Mouse (Mus musculus): Measurements from ENCODE around the gene Adat3. TPM values are rescaled to one million over a fixed set of nuclear protein-coding genes. Genes with fewer than 3 reads are reported as not detected.

Gene Adat3
- polyA plus RNA-seq, 1 experiment = 6.2 TPM

DNA sequence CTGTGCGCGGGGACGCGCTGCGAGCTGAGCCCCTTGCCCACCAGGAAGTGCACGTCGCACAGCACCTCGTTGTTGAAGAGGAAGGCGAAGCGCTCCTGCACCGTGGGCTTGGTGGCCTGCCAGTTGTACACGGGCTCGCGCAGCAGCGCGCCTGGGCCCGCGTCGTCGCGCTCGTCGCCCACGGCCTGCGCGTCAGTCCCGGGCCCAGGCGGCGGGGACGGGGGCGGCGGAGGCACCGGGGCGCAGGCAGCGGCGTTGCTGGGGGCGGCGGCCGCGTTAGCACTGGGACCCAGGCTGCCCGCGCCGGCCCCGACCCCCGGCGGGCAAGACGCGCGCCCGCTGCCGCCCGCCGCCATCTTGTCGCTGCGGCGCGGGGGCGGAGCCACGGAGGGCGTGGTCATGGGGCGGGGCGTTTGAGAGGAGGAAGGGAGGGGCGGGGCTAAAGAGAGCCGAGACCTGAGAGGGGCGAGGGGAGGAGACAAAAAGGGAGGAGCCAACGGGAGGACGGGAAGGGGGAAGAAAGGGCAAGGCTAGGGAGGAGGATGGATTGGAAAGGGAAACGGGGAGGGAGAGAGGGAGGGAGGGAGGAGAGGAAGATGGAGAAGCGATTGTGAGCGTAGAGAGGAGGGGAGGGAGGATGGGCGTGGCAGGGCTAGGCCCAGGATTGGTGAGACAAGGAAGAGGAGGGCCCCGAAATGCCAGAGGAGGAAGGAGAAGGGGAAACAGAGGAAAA lies 53.6 kb downstream of the Adat3 start:
- Histone ChIP-seq H3K36me3 (ENCODE audit: control insufficient read depth) (peaks cover 5% of the 10 kb centered on the region; the same call in 1 of the 2 replicates), H3K9me3 (ENCODE audit: control insufficient read depth, low read length) (no peaks in the 10 kb centered on the region), H3K4me3 (replicated peaks) (peak overlapping the region; percentile 87), H3K27me3 (ENCODE audit: control insufficient read depth) (no peaks in the 10 kb centered on the region), H3K4me1 (ENCODE audit: control insufficient read depth) (peaks cover 71% of the 10 kb centered on the region)
- no peak for TF ChIP-seq GATA1 (IDR thresholded peaks at IDR 0.05; ENCODE audit: low read length)
- no peak for TF ChIP-seq TAL1 (IDR thresholded peaks at IDR 0.05; ENCODE audit: low read length)

DNA sequence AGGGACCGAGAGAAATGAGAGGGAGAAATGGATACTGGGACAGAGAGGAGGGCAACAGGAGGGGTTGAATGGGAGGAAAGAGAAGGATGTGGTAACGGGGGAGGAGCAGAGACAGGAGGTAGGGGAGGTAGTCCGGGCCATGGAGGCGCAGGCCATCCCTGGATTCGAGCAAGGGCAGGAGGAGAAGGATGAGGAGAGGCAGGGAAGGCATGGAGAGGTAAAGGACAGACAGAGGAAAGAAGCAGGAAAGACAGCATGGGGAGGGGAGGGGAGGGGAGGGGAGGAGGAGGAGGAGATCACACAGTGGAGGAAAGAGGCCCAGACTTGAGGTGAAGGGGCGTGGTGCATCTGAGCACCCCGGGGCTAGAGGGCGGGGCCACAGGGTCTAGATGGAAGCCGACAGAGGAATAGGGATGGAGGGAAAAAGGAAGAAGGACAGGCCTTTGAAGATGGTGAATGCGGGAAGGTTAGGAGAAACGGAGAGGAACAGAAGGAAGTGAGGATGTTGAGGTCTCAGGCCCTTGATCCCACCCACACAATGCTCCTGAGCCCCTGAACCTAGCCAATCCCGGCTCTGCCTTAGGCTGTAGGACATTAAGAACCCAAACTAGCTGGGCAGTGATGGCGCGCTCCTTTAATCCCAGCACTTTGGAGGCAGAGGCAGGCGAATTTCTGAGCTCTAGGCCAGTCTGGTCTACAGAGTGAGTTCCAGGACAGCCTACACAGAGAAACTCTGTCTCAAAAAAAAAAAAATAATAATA lies 54.4 kb downstream of the Adat3 start, which contains the start of gene Btbd2:
Btbd2 (minus strand) TSS at position 209 of the 761 bp plus-strand sequence.
- peaks cover 71% of the 10 kb centered on the region for H3K4me1 ChIP-seq (ENCODE audit: control insufficient read depth)
- no peak for TF ChIP-seq GATA1 (IDR thresholded peaks at IDR 0.05; ENCODE audit: low read length)
- TF ChIP-seq TAL1 (IDR thresholded peaks at IDR 0.05; ENCODE audit: low read length) = no peak
- H3K36me3 ChIP-seq (ENCODE audit: control insufficient read depth) = peaks cover 3% of the 10 kb centered on the region; the same call in 1 of the 2 replicates
- H3K4me3 ChIP-seq (replicated peaks) = peak within 1 kb of the TSS; percentile 87
- no peaks in the 10 kb centered on the region for H3K9me3 ChIP-seq (ENCODE audit: control insufficient read depth, low read length)
- no peaks in the 10 kb centered on the region for H3K27me3 ChIP-seq (ENCODE audit: control insufficient read depth)

Other genes starting within 250 kb of the Adat3 start
- gene Plk5, start 246.4 kb upstream of the Adat3 start, polyA plus RNA-seq (2012) = not detected in 2 replicates
- gene Mex3d, start 215.2 kb upstream of the Adat3 start, polyA plus RNA-seq (2012) = 0.53 and 0.55 TPM in 2 replicates
- gene Mbd3, start 203.3 kb upstream of the Adat3 start, polyA plus RNA-seq (2012) = 24.1 and 26.2 TPM in 2 replicates
- 197 and 289 TPM in 2 replicates for gene Uqcr11, start 196.1 kb upstream of the Adat3 start, polyA plus RNA-seq (2012)
- gene Tcf3, start 169.2 kb upstream of the Adat3 start, polyA plus RNA-seq (2012) = 61.1 and 64.8 TPM in 2 replicates
- not detected in 2 replicates for gene Onecut3, start 108.0 kb upstream of the Adat3 start, polyA plus RNA-seq (2012)
- gene Atp8b3, start 63.8 kb upstream of the Adat3 start, polyA plus RNA-seq (2012) = 0.01 and 0.03 TPM in 2 replicates
- gene Rexo1, start 41.3 kb upstream of the Adat3 start, polyA plus RNA-seq (2012) = 14.5 and 15.5 TPM in 2 replicates
- gene Klf16, start 25.6 kb upstream of the Adat3 start, polyA plus RNA-seq (2012) = 19.9 and 21.2 TPM in 2 replicates
- 103 and 117 TPM in 2 replicates for gene Abhd17a, start 12.5 kb upstream of the Adat3 start, polyA plus RNA-seq (2012)
- 6.8 and 7.3 TPM in 2 replicates for gene Scamp4, start within 50 bp of the Adat3 start, polyA plus RNA-seq (2012)
- gene Gm49322, start 3.1 kb downstream of the Adat3 start, polyA plus RNA-seq (2012) = 0.07 and 0.12 TPM in 2 replicates
- 33.9 and 36.6 TPM in 2 replicates for gene Csnk1g2, start 20.0 kb downstream of the Adat3 start, polyA plus RNA-seq (2012)
- gene Btbd2, start 54.2 kb downstream of the Adat3 start, polyA plus RNA-seq (2012) = 2.6 and 3.2 TPM in 2 replicates
- gene Mknk2, start 75.2 kb downstream of the Adat3 start, polyA plus RNA-seq (2012) = 49.1 and 53.2 TPM in 2 replicates
- 1.8 and 2.1 TPM in 2 replicates for gene Mob3a, start 99.1 kb downstream of the Adat3 start, polyA plus RNA-seq (2012)
- gene Izumo4, start 99.3 kb downstream of the Adat3 start, polyA plus RNA-seq (2012) = 1.2 and 3.9 TPM in 2 replicates
- gene Ap3d1, start 139.4 kb downstream of the Adat3 start, polyA plus RNA-seq (2012) = 2.5 and 2.6 TPM in 2 replicates
- gene Dot1l, start 152.3 kb downstream of the Adat3 start, polyA plus RNA-seq (2012) = 8.8 and 9.8 TPM in 2 replicates
- 68.4 and 69.3 TPM in 2 replicates for gene Sf3a2, start 195.3 kb downstream of the Adat3 start, polyA plus RNA-seq (2012)
- gene Plekhj1, start 195.7 kb downstream of the Adat3 start, polyA plus RNA-seq (2012) = 32.7 and 39.3 TPM in 2 replicates
- gene Amh, start 202.4 kb downstream of the Adat3 start, polyA plus RNA-seq (2012) = 0.33 and 0.43 TPM in 2 replicates
- gene Jsrp1, start 210.6 kb downstream of the Adat3 start, polyA plus RNA-seq (2012) = not detected in 2 replicates
- gene Oaz1, start 223.8 kb downstream of the Adat3 start, polyA plus RNA-seq (2012) = 1,446 and 1,486 TPM in 2 replicates
- not detected in 2 replicates for gene Lingo3, start 241.2 kb downstream of the Adat3 start, polyA plus RNA-seq (2012)

All from erythroblast, embryonic 14.5 days (primary cell).